Mouse (Mus musculus) heart, adult 2 months (tissue): ENCODE data around the gene Ankrd34a.

Experiments used
- CTCF ChIP-seq: fragments of 200-600 bp; IDR thresholded peaks from 2 replicates; pipeline ENCODE4 v1.8.1; 2022; ENCODE audit warnings: antibody characterized with exemption, mild to moderate bottlenecking, moderate library complexity
- POLR2A ChIP-seq: fragments of 200-500 bp; IDR thresholded peaks from 2 replicates; pipeline ENCODE4 v1.6.1; 2011; ENCODE audit warnings: mild to moderate bottlenecking, low read depth, low read length, control low read depth; ENCODE audit not compliant: insufficient read depth

- TF ChIP-seq CTCF (no peak), POLR2A (no peak)
These were observed 47.6 kb upstream of the Ankrd34a start for GRCm38 (mm10) chr3:96548824-96549223.
